Mouse (Mus musculus) heart, embryonic 10.5 days (tissue): ENCODE data around the gene Grhl3. TPM values are rescaled to one million over a fixed set of nuclear protein-coding genes. Genes with fewer than 3 reads are reported as not detected.

Experiments used
- DNase-seq: peaks from one replicate; pipeline ENCODE4 v3.0.0-alpha.2; 2017; ENCODE audit warnings: low spot score
- H3K27ac ChIP-seq: fragments of 300-500 bp; sonication (generic); 2 replicates; pipeline ENCODE4 v1.5.1; 2016; ENCODE audit warnings: mild to moderate bottlenecking
- H3K27me3 ChIP-seq: fragments of 300-500 bp; sonication (generic); 2 replicates; pipeline ENCODE4 v1.6.1; 2016; ENCODE audit warnings: mild to moderate bottlenecking; ENCODE audit not compliant: poor library complexity, insufficient read depth, severe bottlenecking
- H3K36me3 ChIP-seq: fragments of 300-500 bp; sonication (generic); 2 replicates; pipeline ENCODE4 v1.6.1; 2016; ENCODE audit warnings: mild to moderate bottlenecking, moderate library complexity
- H3K4me1 ChIP-seq: fragments of 300-500 bp; sonication (generic); 2 replicates; pipeline ENCODE4 v1.6.1; 2016; ENCODE audit warnings: mild to moderate bottlenecking
- H3K4me3 ChIP-seq: fragments of 300-500 bp; sonication (generic); 2 replicates; pipeline ENCODE4 v1.5.1; 2016; ENCODE audit warnings: mild to moderate bottlenecking, moderate library complexity
- H3K9me3 ChIP-seq: fragments of 300-500 bp; sonication (generic); 2 replicates; pipeline ENCODE4 v1.6.1; 2016; ENCODE audit warnings: mild to moderate bottlenecking, moderate library complexity
- WGBS: fragments of 180-500 bp; shearing (Covaris S2); methylation state at CpG from one replicate; pipeline ENCODE4 v1.1.7; 2016; 5-methylcytosine and 5-hydroxymethylcytosine counted together
- polyA plus RNA-seq: library from polyadenylated mRNA; unstranded; fragments of >200 nt; fragmentation: Nextera tagmentation; extraction: Ambion mirVana; gene quantifications from 2 replicates; pipeline ENCODE4 v1.2.1, GENCODE M21; 2016

Gene Grhl3
- polyA plus RNA-seq, 1 experiment from 2014 or later, result 14.1 TPM

DNA sequence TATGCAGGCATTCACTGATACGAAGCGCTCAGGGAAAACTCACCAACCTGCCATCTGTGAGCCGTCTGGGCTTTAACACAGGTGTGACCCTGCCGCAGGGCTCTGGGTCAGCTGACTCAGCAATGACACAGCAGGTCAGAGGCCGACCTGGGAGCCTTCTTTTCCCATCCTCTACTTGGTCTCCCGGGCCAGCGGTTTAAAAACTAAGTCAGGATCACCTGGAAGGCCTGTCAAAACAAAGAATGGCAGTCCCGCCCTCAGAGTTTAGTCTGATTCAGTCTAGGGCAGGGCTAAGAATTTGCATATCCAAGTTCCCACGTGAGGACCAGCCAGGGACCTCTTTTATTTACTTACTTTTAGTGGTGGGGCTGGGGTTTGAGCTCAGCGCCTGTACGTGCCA lies 4.2 kb downstream of the Grhl3 start:
- H3K4me1 ChIP-seq, result peaks cover 94% of the 10 kb centered on the region
- 4% methylated on average over 11 of the region's 11 CpGs for WGBS
- peaks cover 61% of the 10 kb centered on the region for H3K27me3 ChIP-seq
- DNase-seq, result no peak
- 0 out of 2 replicates have a peak overlapping the region, but pooled peaks have one; percentile 2 for H3K27ac ChIP-seq
- no peaks in the 10 kb centered on the region for H3K36me3 ChIP-seq
- H3K9me3 ChIP-seq, result no peaks in the 10 kb centered on the region
- no peak overlapping the region for H3K4me3 ChIP-seq

DNA sequence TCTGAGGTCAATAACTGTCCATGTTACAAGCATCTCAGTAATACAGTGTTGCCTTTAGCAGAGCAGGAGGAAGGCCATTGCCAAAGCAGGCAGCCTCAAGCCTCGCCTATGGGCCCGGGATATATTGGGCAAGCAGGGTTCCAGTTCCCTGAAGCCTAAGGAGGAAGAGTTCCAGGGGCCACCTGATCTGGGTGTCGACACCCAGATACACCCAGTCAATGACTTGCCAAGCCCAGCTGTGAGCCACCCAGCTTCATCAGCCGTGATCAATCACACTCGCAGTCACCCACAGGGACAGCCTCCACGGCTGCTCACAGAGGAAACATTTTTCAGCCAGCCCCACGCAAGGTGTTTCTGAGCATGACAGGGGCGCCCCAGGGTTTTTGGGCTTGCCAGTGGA lies 5.9 kb downstream of the Grhl3 start:
- DNase-seq, result no peak
- Histone ChIP-seq H3K4me3 (no peak overlapping the region), H3K4me1 (peaks cover 87% of the 10 kb centered on the region), H3K9me3 (no peaks in the 10 kb centered on the region), H3K36me3 (no peaks in the 10 kb centered on the region), H3K27ac (peak overlapping the region; percentile 79), H3K27me3 (peaks cover 57% of the 10 kb centered on the region)
- 56% methylated on average over 8 of the region's 8 CpGs for WGBS

DNA sequence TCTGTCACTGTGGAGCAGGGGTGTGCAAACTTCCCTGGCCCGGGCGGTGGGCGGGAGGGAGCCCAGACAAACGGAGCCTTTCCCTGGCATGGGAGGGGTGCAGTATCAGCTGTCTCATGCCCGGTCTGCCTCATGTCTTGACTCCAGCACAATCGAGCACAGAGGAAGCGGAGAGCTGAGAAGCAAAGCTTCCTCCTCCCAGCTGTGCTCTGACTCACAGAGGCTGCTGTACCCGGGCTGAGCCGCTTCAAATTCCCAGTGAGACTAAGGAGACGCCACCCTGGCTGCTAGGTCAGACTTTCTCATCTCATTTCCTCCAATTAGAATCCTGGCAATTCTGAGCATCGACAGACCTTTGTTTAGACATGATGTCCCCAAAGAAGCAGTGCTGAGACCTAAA lies 6.4 kb downstream of the Grhl3 start:
- H3K4me1 ChIP-seq, result peaks cover 83% of the 10 kb centered on the region
- no peaks in the 10 kb centered on the region for H3K9me3 ChIP-seq
- H3K27me3 ChIP-seq, result peaks cover 53% of the 10 kb centered on the region
- no peaks in the 10 kb centered on the region for H3K36me3 ChIP-seq
- H3K4me3 ChIP-seq, result no peak overlapping the region
- no peak for DNase-seq
- 45% methylated on average over 11 of the region's 11 CpGs for WGBS
- H3K27ac ChIP-seq, result peak overlapping the region; percentile 79

DNA sequence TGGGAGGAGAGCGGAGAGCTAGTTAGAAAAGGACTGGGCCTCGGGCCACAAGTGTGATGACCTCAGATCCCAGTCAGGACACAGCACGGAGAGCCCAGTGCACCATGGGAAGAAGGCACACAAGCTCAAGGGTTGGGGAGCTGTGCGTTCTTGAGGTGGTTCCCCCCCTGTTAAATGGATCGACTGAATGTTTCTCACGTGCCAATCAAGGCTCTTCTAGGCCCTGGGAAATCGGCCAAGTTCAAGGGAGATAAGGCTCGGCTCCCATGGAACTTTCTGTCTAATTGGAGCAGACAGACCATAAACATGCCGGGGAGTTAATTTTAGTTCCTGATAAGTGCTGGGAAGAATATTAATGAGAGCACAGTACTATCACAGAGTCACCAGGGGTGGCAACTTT lies 8.0 kb downstream of the Grhl3 start:
- Histone ChIP-seq H3K36me3 (no peaks in the 10 kb centered on the region), H3K27ac (peak overlapping the region; percentile 79), H3K4me1 (peaks cover 67% of the 10 kb centered on the region), H3K4me3 (no peak overlapping the region), H3K27me3 (peaks cover 37% of the 10 kb centered on the region), H3K9me3 (no peaks in the 10 kb centered on the region)
- WGBS, result 31% methylated on average over 9 of the region's 9 CpGs
- peak; percentile 85 for DNase-seq

DNA sequence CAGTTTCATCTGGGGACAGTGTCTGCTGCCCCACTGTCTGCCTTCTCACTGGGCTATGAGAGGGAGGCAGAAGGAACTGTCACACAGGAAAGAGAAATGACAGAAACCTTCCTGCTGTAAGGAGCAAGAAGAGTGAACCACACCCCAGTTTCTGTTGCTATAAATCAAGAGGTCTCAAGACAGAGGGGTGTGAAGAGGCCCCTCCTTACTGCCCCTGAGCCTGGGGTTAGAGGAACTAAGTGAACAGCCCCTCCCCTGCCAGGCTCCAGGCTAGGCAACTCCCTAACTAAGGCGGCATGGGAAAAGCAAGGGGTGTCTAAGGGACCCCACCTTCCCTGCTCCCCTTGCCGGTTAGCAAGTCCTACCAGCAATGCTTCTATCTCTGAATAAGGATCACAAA lies 9.6 kb downstream of the Grhl3 start:
- Histone ChIP-seq H3K27ac (peak overlapping the region; percentile 69), H3K36me3 (no peaks in the 10 kb centered on the region), H3K9me3 (no peaks in the 10 kb centered on the region), H3K4me3 (no peak overlapping the region), H3K27me3 (peaks cover 26% of the 10 kb centered on the region), H3K4me1 (peaks cover 60% of the 10 kb centered on the region)
- DNase-seq, result no peak
- 43% methylated on average over 2 of the region's 2 CpGs for WGBS

DNA sequence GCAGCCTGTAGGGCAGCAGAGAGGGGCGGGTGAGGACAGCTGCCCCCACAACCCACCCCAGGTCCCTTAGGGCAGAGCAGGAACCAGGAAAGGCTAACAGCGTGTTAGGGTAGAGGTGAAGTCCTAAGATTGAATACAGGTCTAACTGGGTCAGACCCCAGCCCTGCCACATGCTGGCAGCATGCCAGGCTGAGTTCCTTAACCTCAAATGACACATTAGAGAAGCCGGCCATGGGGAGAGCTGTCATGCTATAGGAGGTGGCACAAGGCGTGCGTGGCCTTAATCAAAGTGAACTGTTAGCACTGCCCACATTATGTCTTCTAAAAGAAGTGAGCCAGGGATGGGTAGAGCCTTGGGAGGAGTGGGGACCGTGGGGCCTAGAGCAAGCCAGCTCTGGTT lies 24.1 kb downstream of the Grhl3 start:
- Histone ChIP-seq H3K4me1 (peaks cover 98% of the 10 kb centered on the region), H3K9me3 (no peaks in the 10 kb centered on the region), H3K4me3 (no peak overlapping the region), H3K27ac (peak overlapping the region; percentile 74), H3K36me3 (no peaks in the 10 kb centered on the region), H3K27me3 (peaks cover 57% of the 10 kb centered on the region)
- 69% methylated on average over 6 of the region's 6 CpGs for WGBS
- no peak for DNase-seq

DNA sequence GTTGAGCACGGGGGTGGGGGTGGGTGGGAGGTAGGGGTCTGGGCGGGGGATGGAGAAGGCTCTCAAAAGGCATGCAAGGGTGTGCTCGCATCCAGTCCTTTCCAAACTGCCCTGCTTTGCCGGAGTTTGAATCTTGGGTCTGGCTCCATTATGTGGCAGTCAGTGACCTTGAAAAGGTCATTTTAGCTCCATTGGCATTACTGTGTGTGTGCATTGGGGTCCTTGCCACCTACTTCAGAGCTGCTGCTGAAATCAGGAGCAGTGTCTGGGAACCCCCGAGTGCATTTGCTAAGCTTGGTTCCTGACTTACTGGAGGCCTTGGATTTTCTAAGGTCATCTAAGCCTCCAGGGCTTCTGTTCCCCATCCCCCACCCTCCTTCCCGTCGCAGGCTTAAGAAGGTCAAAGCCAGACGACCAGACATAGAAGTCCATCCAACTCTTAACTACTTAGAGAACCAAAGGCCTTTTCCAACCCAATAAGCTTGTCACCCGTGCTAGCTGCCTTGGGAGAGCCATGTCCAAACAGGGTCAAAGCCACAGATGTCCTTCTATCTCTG lies 24.8 kb downstream of the Grhl3 start:
- Histone ChIP-seq H3K4me1 (peaks cover 97% of the 10 kb centered on the region), H3K27ac (peak overlapping the region; percentile 74), H3K36me3 (no peaks in the 10 kb centered on the region), H3K4me3 (no peak overlapping the region), H3K27me3 (peaks cover 49% of the 10 kb centered on the region), H3K9me3 (no peaks in the 10 kb centered on the region)
- no peak for DNase-seq
- 29% methylated on average over 9 of the region's 9 CpGs for WGBS

DNA sequence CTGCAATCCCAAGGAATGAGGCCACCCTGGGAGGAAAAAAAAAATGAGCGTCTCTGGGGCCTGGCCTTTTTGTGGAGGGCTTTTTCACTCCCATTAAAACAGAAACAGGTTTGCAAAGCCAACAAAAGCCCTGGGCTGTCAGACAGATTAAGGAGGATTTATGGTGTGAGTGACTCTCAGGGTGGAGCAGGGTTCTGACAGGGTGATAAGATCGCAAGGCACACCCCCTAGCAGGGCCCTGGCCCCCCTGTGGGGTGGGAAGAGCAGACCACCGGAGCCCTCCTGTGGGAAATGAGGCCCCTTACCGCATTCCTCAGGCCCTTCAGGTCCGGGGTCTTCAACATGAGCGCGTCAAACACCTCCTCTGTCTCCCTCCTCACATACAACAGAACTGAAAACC lies 25.3 kb downstream of the Grhl3 start:
- no peak for DNase-seq
- Histone ChIP-seq H3K36me3 (no peaks in the 10 kb centered on the region), H3K9me3 (no peaks in the 10 kb centered on the region), H3K4me3 (no peak overlapping the region; the same call in 1 of the 2 replicates), H3K27ac (peak overlapping the region; percentile 74), H3K4me1 (peaks cover 92% of the 10 kb centered on the region), H3K27me3 (peaks cover 47% of the 10 kb centered on the region)
- WGBS, result 12% methylated on average over 7 of the region's 7 CpGs

DNA sequence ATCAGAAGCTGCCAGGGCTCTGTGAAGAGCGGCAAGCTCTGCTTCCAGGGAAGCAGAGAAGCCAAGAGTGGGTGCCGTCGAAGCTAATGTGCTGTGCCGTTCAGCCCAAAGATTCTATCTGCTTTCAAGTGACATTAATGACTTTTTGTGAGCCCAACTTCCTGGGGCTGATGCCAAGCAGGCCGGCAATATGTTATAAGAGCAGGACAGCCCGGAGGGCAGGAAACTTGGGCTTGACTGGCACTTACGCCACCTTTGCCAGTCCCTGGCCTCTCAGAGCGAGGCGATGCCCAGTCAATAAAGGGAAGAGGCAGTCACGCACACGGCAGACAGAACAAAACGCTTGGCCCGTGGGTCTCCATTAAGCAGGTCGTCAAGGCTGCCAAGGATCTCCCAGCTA lies 25.9 kb downstream of the Grhl3 start:
- 59% methylated on average over 14 of the region's 14 CpGs for WGBS
- Histone ChIP-seq H3K36me3 (peaks cover 2% of the 10 kb centered on the region), H3K27me3 (peaks cover 46% of the 10 kb centered on the region), H3K4me3 (no peak overlapping the region; the same call in 1 of the 2 replicates), H3K9me3 (no peaks in the 10 kb centered on the region), H3K4me1 (peaks cover 87% of the 10 kb centered on the region), H3K27ac (peak overlapping the region; percentile 74)
- DNase-seq, result no peak

DNA sequence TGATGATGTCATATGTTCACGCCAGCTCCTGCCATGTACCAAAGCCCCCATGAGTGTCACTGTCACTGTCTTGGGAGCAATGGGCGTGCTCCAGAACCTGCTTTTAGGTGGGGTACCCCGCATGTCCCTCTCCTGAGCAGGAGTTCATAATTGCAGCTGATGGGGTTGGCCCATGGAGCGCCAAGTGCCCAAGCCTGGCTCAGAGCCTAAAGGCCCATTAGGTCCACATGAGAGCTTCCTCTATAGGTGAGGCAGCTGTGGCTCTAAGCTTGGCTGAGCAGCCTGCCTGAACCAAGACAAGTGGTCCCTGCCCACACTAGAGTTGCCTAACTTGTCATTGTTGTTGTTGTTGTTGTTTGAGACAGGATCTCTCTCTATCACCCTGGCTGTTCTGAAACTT lies 26.6 kb downstream of the Grhl3 start:
- DNase-seq, result no peak
- WGBS, result 77% methylated on average over 4 of the region's 4 CpGs
- Histone ChIP-seq H3K27me3 (peaks cover 43% of the 10 kb centered on the region), H3K9me3 (no peaks in the 10 kb centered on the region), H3K27ac (peak overlapping the region; percentile 74; the same call in 1 of the 2 replicates), H3K4me3 (no peak overlapping the region), H3K36me3 (peaks cover 6% of the 10 kb centered on the region), H3K4me1 (peaks cover 79% of the 10 kb centered on the region)

DNA sequence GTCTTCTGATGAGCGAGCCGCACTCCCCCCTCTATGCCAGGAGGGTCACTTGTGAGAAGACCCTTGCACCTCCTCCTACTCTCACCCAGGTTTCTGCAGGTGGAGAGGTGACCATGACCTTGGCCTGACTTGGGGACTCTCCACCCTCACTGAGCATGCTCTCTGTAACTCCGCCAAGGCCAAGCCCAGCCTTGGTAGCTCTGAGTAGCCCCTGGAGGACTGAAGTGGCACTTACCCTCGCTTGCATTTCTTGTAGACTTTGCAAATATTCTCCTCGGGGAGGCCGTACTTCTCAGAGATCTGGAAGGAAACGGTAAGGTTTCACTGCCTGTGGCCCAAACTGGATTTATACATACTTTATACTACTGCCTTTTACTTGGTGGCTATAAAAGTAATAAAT lies 27.4 kb downstream of the Grhl3 start:
- Histone ChIP-seq H3K4me3 (no peak overlapping the region), H3K27ac (peak overlapping the region; percentile 48; the same call in 1 of the 2 replicates), H3K9me3 (no peaks in the 10 kb centered on the region), H3K27me3 (peaks cover 36% of the 10 kb centered on the region), H3K36me3 (peaks cover 6% of the 10 kb centered on the region), H3K4me1 (peaks cover 73% of the 10 kb centered on the region)
- no peak for DNase-seq
- WGBS, result 83% methylated on average over 7 of the region's 7 CpGs

DNA sequence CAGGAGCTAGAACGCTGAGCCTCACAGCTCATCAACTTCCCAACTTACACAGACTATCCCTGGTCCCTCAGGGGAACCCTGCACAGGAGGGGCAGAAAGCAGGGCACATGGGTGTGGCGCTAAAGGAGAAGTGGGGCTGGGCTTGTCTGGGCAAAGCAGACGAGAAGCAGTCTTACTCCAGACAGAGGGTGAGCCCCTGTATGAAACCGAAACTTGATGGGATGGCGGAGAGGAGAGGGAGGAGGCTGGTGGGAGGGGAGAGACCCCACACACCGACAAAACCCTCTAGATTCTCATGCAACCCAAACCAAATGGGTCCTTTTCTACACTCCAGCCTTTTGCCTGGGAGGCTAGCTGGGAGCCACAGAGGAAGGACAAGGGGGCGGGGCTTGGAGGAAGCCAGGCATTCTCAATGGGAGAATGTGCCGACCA lies 28.3 kb downstream of the Grhl3 start:
- Histone ChIP-seq H3K27ac (peak overlapping the region; percentile 82), H3K36me3 (peaks cover 6% of the 10 kb centered on the region), H3K27me3 (peaks cover 27% of the 10 kb centered on the region), H3K4me1 (peaks cover 64% of the 10 kb centered on the region), H3K9me3 (no peaks in the 10 kb centered on the region), H3K4me3 (peak overlapping the region; percentile 45)
- 8% methylated on average over 8 of the region's 8 CpGs for WGBS
- no peak for DNase-seq

DNA sequence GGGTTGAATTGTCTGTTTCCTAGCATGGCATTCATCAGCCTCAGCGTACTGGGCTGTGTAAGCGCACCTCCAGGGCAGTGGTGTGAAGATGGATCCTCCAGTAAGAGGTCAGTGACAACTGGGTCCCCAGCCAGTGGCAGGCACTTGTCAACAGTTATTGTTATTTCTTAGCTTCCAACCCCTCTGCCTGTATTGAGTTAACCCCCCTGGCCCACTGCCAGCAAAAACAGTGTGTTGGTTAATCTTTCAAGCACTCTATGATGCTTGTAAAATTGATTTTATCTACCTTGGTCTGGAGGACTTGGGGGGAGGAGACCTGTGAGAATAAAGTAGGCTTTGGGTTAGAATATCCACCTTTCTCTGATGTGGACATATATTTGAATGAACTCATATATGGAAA lies 29.1 kb downstream of the Grhl3 start:
- DNase-seq, result no peak
- H3K36me3 ChIP-seq, result peaks cover 6% of the 10 kb centered on the region
- peak overlapping the region; percentile 42; the same call in 1 of the 2 replicates for H3K27ac ChIP-seq
- no peaks in the 10 kb centered on the region for H3K9me3 ChIP-seq
- peaks cover 18% of the 10 kb centered on the region for H3K27me3 ChIP-seq
- peaks cover 56% of the 10 kb centered on the region for H3K4me1 ChIP-seq
- no peak overlapping the region for H3K4me3 ChIP-seq
- 49% methylated on average over 2 of the region's 2 CpGs for WGBS

DNA sequence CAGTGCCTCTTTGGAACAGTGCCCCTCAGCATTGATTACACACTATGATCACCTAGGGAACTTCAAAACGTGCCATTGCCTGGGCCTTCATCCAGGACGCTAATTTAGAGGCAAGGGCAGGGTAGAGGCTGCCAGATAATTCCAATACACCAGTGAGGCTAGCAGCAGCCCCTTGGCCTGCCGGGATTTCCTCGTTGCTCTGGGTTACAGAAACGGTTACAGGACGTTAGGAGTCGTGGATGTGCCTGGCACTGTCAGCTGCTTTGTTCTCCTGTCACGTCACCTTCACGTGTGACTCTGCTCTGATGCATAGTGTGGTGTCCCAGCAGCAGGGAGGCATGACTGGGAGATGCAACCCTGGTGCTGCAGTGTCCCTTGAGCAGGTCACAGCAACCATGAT lies 33.4 kb downstream of the Grhl3 start:
- peaks cover 6% of the 10 kb centered on the region for H3K36me3 ChIP-seq
- no peak overlapping the region for H3K27ac ChIP-seq
- no peaks in the 10 kb centered on the region for H3K9me3 ChIP-seq
- no peak for DNase-seq
- H3K4me3 ChIP-seq, result no peak overlapping the region
- H3K27me3 ChIP-seq, result peaks cover 7% of the 10 kb centered on the region; the same call in 1 of the 2 replicates
- H3K4me1 ChIP-seq, result peaks cover 26% of the 10 kb centered on the region
- WGBS, result 73% methylated on average over 9 of the region's 9 CpGs
